Mouse (Mus musculus) bone marrow macrophage, adult 2 months (primary cell): ENCODE data around the gene Cxcr5.

ENCODE experiments used
- CTCF ChIP-seq: IDR thresholded peaks from 2 replicates; pipeline ENCODE4 v1.5.1; 2012; ENCODE audit warnings: low read depth, mild to moderate bottlenecking, low read length, moderate library complexity
- POLR2A ChIP-seq: IDR thresholded peaks from 2 replicates; pipeline ENCODE4 v1.6.1; 2012; ENCODE audit warnings: mild to moderate bottlenecking, low read depth, low read length, borderline replicate concordance

DNA sequence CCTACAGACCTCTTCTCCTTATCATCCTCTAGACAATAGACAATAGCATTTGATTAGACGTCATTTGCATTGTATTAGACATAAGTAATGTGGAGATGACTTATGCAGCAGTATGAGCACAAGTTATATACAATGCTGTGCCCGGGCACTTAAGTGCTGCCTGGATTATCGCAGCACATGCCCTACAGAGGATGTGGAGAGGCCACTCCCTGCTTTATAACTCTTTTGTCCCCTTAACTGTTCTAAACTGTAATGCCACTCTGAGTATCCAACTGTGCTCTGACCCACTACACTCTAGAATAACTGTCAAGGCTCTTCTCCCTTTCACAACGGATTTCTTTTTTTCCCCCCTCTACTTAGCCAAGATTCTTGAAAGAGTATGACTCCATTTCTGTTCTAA, 32.2 kb upstream of the Cxcr5 start:
- TF ChIP-seq CTCF (no peak), POLR2A (no peak)
